Mouse (Mus musculus) midbrain, embryonic 13.5 days (tissue): Measurements from ENCODE around the gene Zfp976. TPM values are rescaled to one million over a fixed set of nuclear protein-coding genes. Genes with fewer than 3 reads are reported as not detected.

ENCODE experiments used
- microRNA-seq: library from miRNA; unstranded; fragments of <30 nt; microRNA quantifications from one replicate; pipeline ENCODE4, GENCODE M21; 2016
- polyA plus RNA-seq: library from polyadenylated mRNA; unstranded; fragments of >200 nt; fragmentation: Nextera tagmentation; extraction: Ambion mirVana; gene quantifications from 2 replicates; pipeline ENCODE4 v1.2.1, GENCODE M21; 2015

Gene Zfp976
- polyA plus RNA-seq, 1 experiment from 2014 or later = 2.8 TPM

Small RNA genes lying within 50 kb of the gene (microRNA-seq; reads per million reads assigned to microRNA genes)
- not detected for gene Gm24938

Other genes starting within 250 kb of the Zfp976 start
- not detected in 2 replicates for gene 4933421I07Rik, start 194.5 kb downstream of the Zfp976 start, polyA plus RNA-seq
- 14.7 and 16.2 TPM in 2 replicates for gene Zfp141, start 136.8 kb downstream of the Zfp976 start, polyA plus RNA-seq
- gene Gm21028, start 64.0 kb downstream of the Zfp976 start, polyA plus RNA-seq = not detected in 2 replicates
- 1.3 and 2.1 TPM in 2 replicates for gene Zfp977, start 50.0 kb downstream of the Zfp976 start, polyA plus RNA-seq
- gene Zfp975, start 50.2 kb upstream of the Zfp976 start, polyA plus RNA-seq = 7.2 and 7.3 TPM in 2 replicates
- not detected in 2 replicates for gene Gm17067, start 84.4 kb upstream of the Zfp976 start, polyA plus RNA-seq
- not detected in 2 replicates for gene Vmn2r62, start 150.9 kb upstream of the Zfp976 start, polyA plus RNA-seq
- gene Gm2381, start 224.6 kb upstream of the Zfp976 start, polyA plus RNA-seq = not detected in 2 replicates